Mouse (Mus musculus): ENCODE results near the gene Btnl4.
"Not testable (repeated sequence)": the region's sequence is repeated elsewhere in the genome, so short reads cannot be mapped to it uniquely, and the experiment has no call there.

- TF ChIP-seq CEBPB (IDR thresholded peaks at IDR 0.05; ENCODE audit: low read depth); CTCF (IDR thresholded peaks at IDR 0.05; ENCODE audit: control insufficient read depth, insufficient read depth, insufficient read length); USF1 (IDR thresholded peaks at IDR 0.05; ENCODE audit: low read depth); MAX (IDR thresholded peaks at IDR 0.05); MYOG (IDR thresholded peaks at IDR 0.05; ENCODE audit: control insufficient read depth, extremely low read depth, insufficient read length); MYOD1 (IDR thresholded peaks at IDR 0.05; ENCODE audit: control insufficient read depth, insufficient read length, low read depth); FOSL1 (IDR thresholded peaks at IDR 0.05; ENCODE audit: insufficient read depth, low read length, poor library complexity, severe bottlenecking): not testable (repeated sequence)
Observed at GRCm38 (mm10) chr17:34497319-34497718, 20.2 kb upstream of the Btnl4 start.

Measured in C2C12 (cell line).